Mouse (Mus musculus) bone marrow, adult 2 months (tissue): ENCODE measurements around the gene Spsb4.
"Not testable (repeated sequence)": the region's sequence is repeated elsewhere in the genome, so short reads cannot be mapped to it uniquely, and the experiment has no call there.

Source experiments
- CTCF ChIP-seq: fragments of 200-500 bp; IDR thresholded peaks from 2 replicates; pipeline ENCODE4 v1.5.1; 2011; ENCODE audit warnings: low read length, control low read depth; ENCODE audit not compliant: control insufficient read depth, insufficient read depth
- POLR2A ChIP-seq: fragments of 200-500 bp; IDR thresholded peaks from 2 replicates; pipeline ENCODE4 v1.6.1; 2011; ENCODE audit warnings: low read depth, mild to moderate bottlenecking, control low read depth, low read length, borderline replicate concordance; ENCODE audit not compliant: control insufficient read depth

GRCm38 (mm10) chr9:96936427-96936826 is 82.2 kb downstream of the Spsb4 start:
- not testable (repeated sequence) for TF ChIP-seq POLR2A, CTCF
